Mouse (Mus musculus): ENCODE data around the gene Pias4.
"Not testable (repeated sequence)": the region's sequence is repeated elsewhere in the genome, so short reads cannot be mapped to it uniquely, and the experiment has no call there.

Gene Pias4

GRCm38 (mm10) chr10:81190912-81191321 is 23.2 kb upstream of the Pias4 start:
- no peak for DNase-seq (ENCODE audit: low spot score)

- DNase-seq (ENCODE audit: low spot score): peak; percentile 55
These were observed 22.7 kb upstream of the Pias4 start for GRCm38 (mm10) chr10:81190236-81190911.

GRCm38 (mm10) chr10:81189821-81190220 is 22.1 kb upstream of the Pias4 start:
- no peak for DNase-seq (ENCODE audit: low spot score)

DNA sequence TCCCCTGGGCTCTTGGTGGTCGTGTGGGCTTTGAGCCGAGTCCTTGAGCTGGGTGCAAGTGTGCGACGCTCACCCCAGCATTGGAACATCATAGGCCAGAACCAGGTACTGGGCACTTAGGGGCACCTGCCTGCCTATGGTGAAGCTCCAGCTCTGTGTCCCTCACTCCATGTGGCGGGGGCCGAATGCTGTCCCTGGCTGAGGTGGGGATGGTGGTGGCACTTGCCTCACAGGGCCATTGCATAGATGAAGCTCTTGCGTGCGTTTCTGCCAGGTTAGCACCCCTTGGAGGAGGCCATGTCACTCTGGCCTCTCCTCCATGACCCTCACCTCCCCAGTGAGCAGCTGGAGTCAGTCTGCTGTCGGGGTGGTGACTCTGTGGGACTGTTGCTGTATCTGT is 19.4 kb upstream of the Pias4 start:
- no peak for DNase-seq (ENCODE audit: low spot score)

DNA sequence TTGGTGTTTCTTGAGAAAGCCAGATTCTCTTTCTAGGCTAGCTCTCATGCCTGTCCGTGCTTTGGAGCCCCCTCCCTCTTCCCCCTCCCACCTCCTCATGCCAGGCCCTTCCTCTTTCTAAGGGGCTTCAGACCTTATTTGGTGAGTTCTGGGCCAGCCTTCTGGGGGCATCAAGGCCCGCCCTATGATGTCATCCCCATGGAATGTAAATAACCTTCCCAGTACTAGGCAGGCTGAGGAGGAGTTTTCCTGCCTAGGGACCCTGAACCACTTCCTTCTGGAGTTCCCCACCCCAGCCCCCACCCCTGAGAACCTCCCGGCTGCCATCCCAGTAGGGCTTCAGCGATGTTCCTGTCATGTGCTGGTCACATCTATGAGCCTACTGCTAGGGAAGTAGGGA is 17.0 kb upstream of the Pias4 start:
- DNase-seq (ENCODE audit: low spot score): peak; percentile 71

DNA sequence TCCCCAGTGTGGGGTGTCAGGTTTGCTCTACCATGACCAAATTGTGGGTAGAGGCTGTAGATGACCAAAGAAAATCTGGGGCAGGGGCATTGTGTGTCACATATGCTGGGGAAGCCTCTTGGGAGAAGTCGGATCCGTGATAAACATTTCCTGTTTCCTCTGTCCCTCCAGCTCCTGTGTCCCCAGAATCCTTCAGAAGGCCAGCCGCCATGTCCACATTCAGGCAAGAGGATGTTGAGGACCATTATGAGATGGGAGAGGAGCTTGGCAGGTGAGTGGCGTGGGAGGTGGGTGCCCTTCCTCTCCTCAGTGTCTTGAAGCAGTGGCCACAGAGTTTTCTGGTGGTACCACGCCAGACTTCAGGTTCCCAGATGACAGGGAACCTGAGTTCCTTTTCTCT is 16.1 kb upstream of the Pias4 start, which contains the start of gene 4930442H23Rik:
TSS of gene 4930442H23Rik (minus strand) at position 45 of the 400 bp plus-strand sequence.
- no peak for DNase-seq (ENCODE audit: low spot score)

- DNase-seq (ENCODE audit: low spot score): peak; percentile 100
These were observed 14.9 kb upstream of the Pias4 start, which contains the start of gene Dapk3 for GRCm38 (mm10) chr10:81182336-81183333. Dapk3 (plus strand) TSS chr10:81183005.

GRCm38 (mm10) chr10:81181860-81182259 is 14.1 kb upstream of the Pias4 start:
- not testable (repeated sequence) for DNase-seq (ENCODE audit: low spot score)

DNA sequence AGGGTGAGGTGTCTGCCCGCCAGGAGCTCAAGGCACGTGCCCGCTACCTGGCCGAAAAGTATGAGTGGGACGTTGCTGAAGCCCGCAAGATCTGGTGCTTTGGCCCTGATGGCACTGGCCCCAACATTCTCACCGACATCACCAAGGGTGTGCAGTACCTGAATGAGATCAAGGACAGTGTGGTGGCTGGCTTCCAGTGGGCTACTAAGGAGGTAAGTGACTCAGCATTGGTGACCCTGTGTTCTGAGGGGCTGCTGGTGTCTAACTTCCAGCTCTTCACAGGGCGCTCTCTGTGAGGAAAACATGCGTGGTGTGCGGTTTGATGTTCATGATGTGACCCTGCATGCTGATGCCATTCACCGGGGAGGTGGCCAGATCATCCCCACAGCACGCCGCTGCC is 13.2 kb upstream of the Pias4 start:
- no peak for DNase-seq (ENCODE audit: low spot score)

- no peak for DNase-seq (ENCODE audit: low spot score)
These were observed 12.0 kb upstream of the Pias4 start for GRCm38 (mm10) chr10:81179451-81180342.

DNA sequence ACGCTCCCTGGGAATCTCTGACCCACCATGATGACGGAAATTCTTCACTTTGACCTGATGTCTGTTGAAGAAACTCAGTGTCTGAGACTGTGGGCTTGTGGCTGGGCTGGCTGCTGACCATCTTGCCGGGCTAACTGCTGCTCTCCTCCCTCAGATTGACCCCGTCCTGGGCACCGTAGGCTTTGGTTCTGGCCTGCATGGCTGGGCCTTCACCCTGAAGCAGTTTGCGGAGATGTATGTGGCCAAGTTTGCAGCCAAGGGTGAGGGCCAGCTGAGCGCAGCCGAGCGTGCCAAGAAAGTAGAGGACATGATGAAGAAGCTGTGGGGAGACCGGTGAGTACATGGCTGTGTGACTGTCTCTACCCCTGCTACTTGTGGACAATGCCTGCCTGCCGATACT is 11.2 kb upstream of the Pias4 start:
- no peak for DNase-seq (ENCODE audit: low spot score)

DNA sequence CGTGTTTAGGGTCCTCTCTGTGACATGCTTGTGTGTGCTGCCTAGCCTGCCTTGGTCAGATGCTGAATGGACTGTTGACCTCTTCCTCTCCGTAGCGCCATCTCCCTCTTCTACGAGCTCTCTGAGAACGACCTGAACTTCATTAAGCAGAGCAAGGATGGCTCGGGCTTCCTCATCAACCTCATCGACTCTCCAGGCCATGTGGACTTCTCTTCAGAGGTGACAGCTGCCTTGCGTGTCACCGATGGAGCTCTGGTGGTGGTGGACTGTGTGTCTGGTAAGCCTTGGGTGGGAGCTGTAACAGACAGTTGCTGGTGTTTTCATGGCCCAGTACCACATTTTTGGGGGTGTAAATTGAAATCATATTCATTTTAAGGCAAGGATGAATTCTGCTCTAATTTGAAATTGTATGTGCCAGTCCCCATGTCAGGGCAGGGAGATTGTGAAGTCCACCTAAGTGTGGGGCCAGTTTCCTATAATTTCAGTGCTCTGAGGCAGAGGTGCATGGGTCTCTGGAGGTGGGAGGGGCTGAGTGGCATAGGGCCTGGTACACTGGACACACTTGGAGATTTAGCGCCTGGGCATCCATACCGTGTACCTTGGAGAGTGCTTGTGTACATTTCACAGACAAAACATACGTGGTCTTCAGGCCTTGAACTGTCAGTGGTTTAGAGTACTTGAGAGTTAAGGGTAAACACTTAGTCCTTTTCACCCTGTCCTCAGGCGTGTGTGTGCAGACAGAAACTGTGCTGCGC is 10.4 kb upstream of the Pias4 start:
- no peak for DNase-seq (ENCODE audit: low spot score)

- no peak for DNase-seq (ENCODE audit: low spot score)
These were observed 9.8 kb upstream of the Pias4 start for GRCm38 (mm10) chr10:81177491-81177925.

GRCm38 (mm10) chr10:81176466-81177271 is 8.9 kb upstream of the Pias4 start, which contains the start of gene Eef2:
Eef2 (plus strand) TSS chr10:81176631.
- peak; percentile 98 for DNase-seq (ENCODE audit: low spot score)

- DNase-seq (ENCODE audit: low spot score): no peak
These were observed 8.3 kb upstream of the Pias4 start for GRCm38 (mm10) chr10:81175936-81176465.

- DNase-seq (ENCODE audit: low spot score): not testable (repeated sequence)
These were observed 7.6 kb upstream of the Pias4 start for GRCm38 (mm10) chr10:81175345-81175701.

- peak; percentile 96 for DNase-seq (ENCODE audit: low spot score)
These were observed 7.1 kb upstream of the Pias4 start for GRCm38 (mm10) chr10:81174617-81175344.

GRCm38 (mm10) chr10:81173132-81173531 is 5.4 kb upstream of the Pias4 start:
- peak; percentile 89 for DNase-seq (ENCODE audit: low spot score)

GRCm38 (mm10) chr10:81169411-81169900 is 1.7 kb upstream of the Pias4 start:
- DNase-seq (ENCODE audit: low spot score): not testable (repeated sequence)
